Mouse (Mus musculus): ENCODE measurements around the gene Papss1. TPM values are rescaled to one million over a fixed set of nuclear protein-coding genes. Genes with fewer than 3 reads are reported as not detected.
A peak's percentile ranks its signal among the peaks of the same experiment; 100 is the strongest.

Gene Papss1
- polyA plus RNA-seq, 1 experiment from 2014 or later, result 40.4 TPM

- Histone ChIP-seq H3K27ac (ENCODE audit: low read length) (no peak overlapping the region), H3K4me3 (ENCODE audit: low read length) (no peak overlapping the region), H3K9me3 (replicated peaks; ENCODE audit: control insufficient read depth, low read length) (no peaks in the 10 kb centered on the region), H3K4me2 (ENCODE audit: low read depth, low read length) (no peak overlapping the region), H3K9ac (ENCODE audit: low read length) (no peak overlapping the region), H3K4me1 (ENCODE audit: control insufficient read depth, insufficient read depth, low read length) (no peaks in the 10 kb centered on the region), H3K27me3 (ENCODE audit: control insufficient read depth, insufficient read depth, low read length) (no peaks in the 10 kb centered on the region), H3K36me3 (ENCODE audit: control insufficient read depth, insufficient read depth) (peaks cover 3% of the 10 kb centered on the region)
- ATAC-seq (replicated peaks; ENCODE audit: extremely low read depth, insufficient read depth, low FRiP score), result no peak
- WGBS, result 90% methylated on average over 3 of the region's 3 CpGs
Observed at GRCm38 (mm10) chr3:131637008-131637407, 72.4 kb downstream of the Papss1 start.

GRCm38 (mm10) chr3:131637664-131638063, 73.1 kb downstream of the Papss1 start:
- H3K36me3 ChIP-seq (ENCODE audit: control insufficient read depth, insufficient read depth), result no peaks in the 10 kb centered on the region; the same call in 1 of the 2 replicates
- WGBS, result 38% methylated on average over 10 of the region's 10 CpGs
- no peak for ATAC-seq (replicated peaks; ENCODE audit: extremely low read depth, insufficient read depth, low FRiP score)

GRCm38 (mm10) chr3:131638216-131638615, 73.6 kb downstream of the Papss1 start:
- Histone ChIP-seq H3K4me1 (ENCODE audit: control insufficient read depth, insufficient read depth, low read length) (no peaks in the 10 kb centered on the region), H3K9ac (ENCODE audit: low read length) (no peak overlapping the region), H3K4me3 (ENCODE audit: low read length) (no peak overlapping the region), H3K27me3 (ENCODE audit: control insufficient read depth, insufficient read depth, low read length) (no peaks in the 10 kb centered on the region), H3K9me3 (replicated peaks; ENCODE audit: control insufficient read depth, low read length) (no peaks in the 10 kb centered on the region), H3K27ac (ENCODE audit: low read length) (no peak overlapping the region), H3K36me3 (ENCODE audit: control insufficient read depth, insufficient read depth) (no peaks in the 10 kb centered on the region; the same call in 1 of the 2 replicates), H3K4me2 (ENCODE audit: low read depth, low read length) (no peak overlapping the region)
- no peak for ATAC-seq (replicated peaks; ENCODE audit: extremely low read depth, insufficient read depth, low FRiP score)
- 74% methylated on average over 7 of the region's 7 CpGs for WGBS

More at GRCm38 (mm10) chr3:131637664-131638063, 73.1 kb downstream of the Papss1 start:
- Histone ChIP-seq H3K27ac (ENCODE audit: low read length) (no peak overlapping the region), H3K4me2 (ENCODE audit: low read depth, low read length) (no peak overlapping the region), H3K4me3 (ENCODE audit: low read length) (no peak overlapping the region), H3K9ac (ENCODE audit: low read length) (no peak overlapping the region), H3K9me3 (replicated peaks; ENCODE audit: control insufficient read depth, low read length) (no peaks in the 10 kb centered on the region), H3K4me1 (ENCODE audit: control insufficient read depth, insufficient read depth, low read length) (no peaks in the 10 kb centered on the region), H3K27me3 (ENCODE audit: control insufficient read depth, insufficient read depth, low read length) (no peaks in the 10 kb centered on the region)

- Histone ChIP-seq H3K9ac (ENCODE audit: low read length) (no peak overlapping the region), H3K4me3 (ENCODE audit: low read length) (no peak overlapping the region), H3K4me2 (ENCODE audit: low read depth, low read length) (no peak overlapping the region), H3K36me3 (ENCODE audit: control insufficient read depth, insufficient read depth) (no peaks in the 10 kb centered on the region), H3K9me3 (replicated peaks; ENCODE audit: control insufficient read depth, low read length) (no peaks in the 10 kb centered on the region), H3K27me3 (ENCODE audit: control insufficient read depth, insufficient read depth, low read length) (no peaks in the 10 kb centered on the region), H3K4me1 (ENCODE audit: control insufficient read depth, insufficient read depth, low read length) (no peaks in the 10 kb centered on the region), H3K27ac (ENCODE audit: low read length) (no peak overlapping the region)
- 89% methylated on average over 19 of the region's 20 CpGs for WGBS
- ATAC-seq (replicated peaks; ENCODE audit: extremely low read depth, insufficient read depth, low FRiP score), result no peak
Observed at GRCm38 (mm10) chr3:131642681-131643292, 78.2 kb downstream of the Papss1 start.

GRCm38 (mm10) chr3:131645203-131645602, 80.6 kb downstream of the Papss1 start:
- Histone ChIP-seq H3K9ac (ENCODE audit: low read length) (no peak overlapping the region), H3K4me3 (ENCODE audit: low read length) (no peak overlapping the region), H3K9me3 (replicated peaks; ENCODE audit: control insufficient read depth, low read length) (peaks cover 4% of the 10 kb centered on the region; the same call in 1 of the 2 replicates), H3K27ac (ENCODE audit: low read length) (no peak overlapping the region), H3K27me3 (ENCODE audit: control insufficient read depth, insufficient read depth, low read length) (no peaks in the 10 kb centered on the region), H3K4me2 (ENCODE audit: low read depth, low read length) (no peak overlapping the region), H3K36me3 (ENCODE audit: control insufficient read depth, insufficient read depth) (no peaks in the 10 kb centered on the region), H3K4me1 (ENCODE audit: control insufficient read depth, insufficient read depth, low read length) (no peaks in the 10 kb centered on the region)
- 82% methylated on average over 5 of the region's 5 CpGs for WGBS
- no peak for ATAC-seq (replicated peaks; ENCODE audit: extremely low read depth, insufficient read depth, low FRiP score)

GRCm38 (mm10) chr3:131654366-131654765, 89.8 kb downstream of the Papss1 start:
- Histone ChIP-seq H3K9ac (ENCODE audit: low read length) (no peak overlapping the region), H3K4me3 (ENCODE audit: low read length) (no peak overlapping the region), H3K4me2 (ENCODE audit: low read depth, low read length) (no peak overlapping the region), H3K27ac (ENCODE audit: low read length) (no peak overlapping the region), H3K9me3 (replicated peaks; ENCODE audit: control insufficient read depth, low read length) (no peaks in the 10 kb centered on the region), H3K4me1 (ENCODE audit: control insufficient read depth, insufficient read depth, low read length) (peaks cover 5% of the 10 kb centered on the region; the same call in 1 of the 2 replicates), H3K36me3 (ENCODE audit: control insufficient read depth, insufficient read depth) (no peaks in the 10 kb centered on the region), H3K27me3 (ENCODE audit: control insufficient read depth, insufficient read depth, low read length) (no peaks in the 10 kb centered on the region)
- ATAC-seq (replicated peaks; ENCODE audit: extremely low read depth, insufficient read depth, low FRiP score), result no peak
- WGBS, result 81% methylated on average over 3 of the region's 3 CpGs

- Histone ChIP-seq H3K9me3 (replicated peaks; ENCODE audit: control insufficient read depth, low read length) (no peaks in the 10 kb centered on the region), H3K4me2 (ENCODE audit: low read depth, low read length) (peak overlapping the region; percentile 40), H3K27ac (ENCODE audit: low read length) (peak overlapping the region; percentile 25), H3K4me1 (ENCODE audit: control insufficient read depth, insufficient read depth, low read length) (peaks cover 5% of the 10 kb centered on the region; the same call in 1 of the 2 replicates), H3K9ac (ENCODE audit: low read length) (no peak overlapping the region), H3K27me3 (ENCODE audit: control insufficient read depth, insufficient read depth, low read length) (no peaks in the 10 kb centered on the region), H3K36me3 (ENCODE audit: control insufficient read depth, insufficient read depth) (no peaks in the 10 kb centered on the region), H3K4me3 (ENCODE audit: low read length) (peak overlapping the region; percentile 14; the same call in 1 of the 2 replicates)
- ATAC-seq (replicated peaks; ENCODE audit: extremely low read depth, insufficient read depth, low FRiP score), result no peak; the same call in 1 of the 2 replicates
- 38% methylated on average over 6 of the region's 6 CpGs for WGBS
Observed at GRCm38 (mm10) chr3:131656032-131656431, 91.5 kb downstream of the Papss1 start.

GRCm38 (mm10) chr3:131660126-131660525, 95.6 kb downstream of the Papss1 start:
- no peaks in the 10 kb centered on the region for H3K27me3 ChIP-seq (ENCODE audit: control insufficient read depth, insufficient read depth, low read length)
- peaks cover 5% of the 10 kb centered on the region; the same call in 1 of the 2 replicates for H3K4me1 ChIP-seq (ENCODE audit: control insufficient read depth, insufficient read depth, low read length)
- no peak overlapping the region for H3K4me2 ChIP-seq (ENCODE audit: low read depth, low read length)
- ATAC-seq (replicated peaks; ENCODE audit: extremely low read depth, insufficient read depth, low FRiP score), result no peak
- H3K4me3 ChIP-seq (ENCODE audit: low read length), result no peak overlapping the region
- no peaks in the 10 kb centered on the region for H3K36me3 ChIP-seq (ENCODE audit: control insufficient read depth, insufficient read depth)
- no peak overlapping the region for H3K27ac ChIP-seq (ENCODE audit: low read length)
- no peak overlapping the region for H3K9ac ChIP-seq (ENCODE audit: low read length)
- H3K9me3 ChIP-seq (replicated peaks; ENCODE audit: control insufficient read depth, low read length), result no peaks in the 10 kb centered on the region

GRCm38 (mm10) chr3:131660629-131661028, 96.1 kb downstream of the Papss1 start:
- H3K36me3 ChIP-seq (ENCODE audit: control insufficient read depth, insufficient read depth), result no peaks in the 10 kb centered on the region
- no peak overlapping the region for H3K4me2 ChIP-seq (ENCODE audit: low read depth, low read length)
- H3K4me1 ChIP-seq (ENCODE audit: control insufficient read depth, insufficient read depth, low read length), result peaks cover 3% of the 10 kb centered on the region; the same call in 1 of the 2 replicates
- H3K4me3 ChIP-seq (ENCODE audit: low read length), result no peak overlapping the region
- H3K9ac ChIP-seq (ENCODE audit: low read length), result no peak overlapping the region
- no peak overlapping the region for H3K27ac ChIP-seq (ENCODE audit: low read length)
- no peak for ATAC-seq (replicated peaks; ENCODE audit: extremely low read depth, insufficient read depth, low FRiP score)
- H3K9me3 ChIP-seq (replicated peaks; ENCODE audit: control insufficient read depth, low read length), result no peaks in the 10 kb centered on the region
- WGBS, result 88% methylated on average over 4 of the region's 4 CpGs
- H3K27me3 ChIP-seq (ENCODE audit: control insufficient read depth, insufficient read depth, low read length), result no peaks in the 10 kb centered on the region
